Mouse (Mus musculus) neural tube, embryonic 14.5 days (tissue): ENCODE measurements around the gene Col5a1. TPM values are rescaled to one million over a fixed set of nuclear protein-coding genes. Genes with fewer than 3 reads are reported as not detected.
A peak's percentile ranks its signal among the peaks of the same experiment; 100 is the strongest.

Experiments
- ATAC-seq: fragments of 200-750 bp; cut with Nextera tagmentation; 2 replicates; pipeline ENCODE4 v1.8.0; 2017; ENCODE audit warnings: low read depth, mild to moderate bottlenecking, moderate TSS enrichment, moderate library complexity
- H3K27ac ChIP-seq: fragments of 300-500 bp; sonication (generic); 2 replicates; pipeline ENCODE4 v1.5.1; 2014; ENCODE audit warnings: low read depth, mild to moderate bottlenecking, control low read depth, low read length, moderate library complexity, mixed read lengths
- H3K27me3 ChIP-seq: fragments of 300-500 bp; sonication (generic); 2 replicates; pipeline ENCODE4 v1.6.1; 2014; ENCODE audit warnings: low read length; ENCODE audit not compliant: control insufficient read depth, insufficient read depth
- H3K36me3 ChIP-seq: fragments of 300-500 bp; sonication (generic); 2 replicates; pipeline ENCODE4 v1.6.1; 2014; ENCODE audit warnings: low read length, mixed read lengths; ENCODE audit not compliant: control insufficient read depth, insufficient read depth
- H3K4me1 ChIP-seq: fragments of 300-500 bp; sonication (generic); 2 replicates; pipeline ENCODE4 v1.6.1; 2014; ENCODE audit warnings: low read length; ENCODE audit not compliant: control insufficient read depth, insufficient read depth
- H3K4me2 ChIP-seq: fragments of 300-500 bp; sonication (generic); 2 replicates; pipeline ENCODE4 v1.6.1; 2014; ENCODE audit warnings: mild to moderate bottlenecking, low read depth, low read length, control low read depth
- H3K4me3 ChIP-seq: fragments of 300-500 bp; sonication (generic); 2 replicates; pipeline ENCODE4 v1.5.1; 2014; ENCODE audit warnings: low read depth, low read length, control low read depth, mixed read lengths
- H3K9ac ChIP-seq: fragments of 300-500 bp; sonication (generic); replicated peaks from 2 replicates; pipeline ENCODE4 v1.6.1; 2014; ENCODE audit warnings: low read depth, mild to moderate bottlenecking, control low read depth, low read length, mixed read lengths
- H3K9me3 ChIP-seq: fragments of 300-500 bp; sonication (generic); 2 replicates; pipeline ENCODE4 v1.6.1; 2016; ENCODE audit warnings: low read length; ENCODE audit not compliant: control insufficient read depth
- WGBS: fragments of 180-500 bp; shearing (Covaris S2); extraction: QIAGEN DNeasy Blood & Tissue Kit; methylation state at CpG from one replicate; pipeline ENCODE4 v1.1.7; 2014; 5-methylcytosine and 5-hydroxymethylcytosine counted together
- polyA plus RNA-seq: library from polyadenylated mRNA; unstranded; fragments of >200 nt; fragmentation: Nextera tagmentation; extraction: Ambion mirVana; gene quantifications from 2 replicates; pipeline ENCODE4 v1.2.1, GENCODE M21; 2014

Col5a1 gene
- polyA plus RNA-seq, 1 experiment from 2014 or later, result 3.6 TPM

DNA sequence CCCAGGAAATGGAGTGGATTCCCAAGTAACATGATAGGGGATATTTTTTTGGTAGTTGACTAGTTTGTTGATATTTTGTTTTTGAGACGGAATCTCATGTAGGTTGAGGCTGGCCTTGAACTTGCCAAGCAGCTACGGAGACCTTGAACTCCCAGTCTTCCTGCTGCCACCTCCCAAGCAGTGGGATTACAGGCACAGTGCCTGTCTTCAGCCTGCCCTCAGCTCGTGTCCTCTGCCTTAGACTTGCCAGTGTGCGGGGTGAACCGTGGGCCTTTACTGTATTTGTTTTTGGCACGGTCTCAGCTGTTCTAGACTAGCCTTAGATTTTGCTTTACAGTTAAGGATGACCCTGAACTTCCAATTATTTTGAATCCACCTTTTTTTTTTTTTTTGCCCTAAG is 37.5 kb downstream of the Col5a1 start:
- Histone ChIP-seq H3K4me3 (no peak overlapping the region), H3K36me3 (no peaks in the 10 kb centered on the region), H3K9me3 (no peaks in the 10 kb centered on the region), H3K4me1 (no peaks in the 10 kb centered on the region), H3K9ac (no peak overlapping the region), H3K4me2 (no peak overlapping the region), H3K27ac (no peak overlapping the region), H3K27me3 (no peaks in the 10 kb centered on the region)
- no peak for ATAC-seq
- 91% methylated on average over 6 of the region's 6 CpGs for WGBS

DNA sequence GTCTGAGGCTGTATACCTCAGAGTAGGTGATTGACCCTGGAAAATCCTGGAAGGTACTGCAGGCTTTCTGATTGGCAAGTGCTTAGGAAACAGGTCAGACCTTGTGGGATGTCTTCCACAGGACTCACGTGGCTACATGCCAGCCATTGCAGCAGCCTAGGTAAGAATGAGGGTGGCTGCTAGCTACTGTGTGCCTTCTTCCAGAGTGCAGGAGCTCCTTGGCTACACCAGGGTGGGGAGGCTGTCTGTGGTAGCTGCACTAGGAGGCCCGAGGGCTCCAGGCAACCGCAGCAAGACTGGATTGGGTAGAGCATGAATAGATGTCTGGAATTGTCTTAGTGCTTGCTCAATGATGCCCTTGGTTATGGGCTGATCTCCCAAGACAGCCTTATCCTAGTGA is 38.2 kb downstream of the Col5a1 start:
- H3K4me1 ChIP-seq, result no peaks in the 10 kb centered on the region
- no peak overlapping the region for H3K4me3 ChIP-seq
- no peaks in the 10 kb centered on the region for H3K9me3 ChIP-seq
- no peaks in the 10 kb centered on the region for H3K36me3 ChIP-seq
- WGBS, result 88% methylated on average over 3 of the region's 3 CpGs
- no peaks in the 10 kb centered on the region for H3K27me3 ChIP-seq
- no peak for ATAC-seq
- no peak overlapping the region for H3K4me2 ChIP-seq
- no peak overlapping the region for H3K27ac ChIP-seq
- no peak overlapping the region for H3K9ac ChIP-seq

DNA sequence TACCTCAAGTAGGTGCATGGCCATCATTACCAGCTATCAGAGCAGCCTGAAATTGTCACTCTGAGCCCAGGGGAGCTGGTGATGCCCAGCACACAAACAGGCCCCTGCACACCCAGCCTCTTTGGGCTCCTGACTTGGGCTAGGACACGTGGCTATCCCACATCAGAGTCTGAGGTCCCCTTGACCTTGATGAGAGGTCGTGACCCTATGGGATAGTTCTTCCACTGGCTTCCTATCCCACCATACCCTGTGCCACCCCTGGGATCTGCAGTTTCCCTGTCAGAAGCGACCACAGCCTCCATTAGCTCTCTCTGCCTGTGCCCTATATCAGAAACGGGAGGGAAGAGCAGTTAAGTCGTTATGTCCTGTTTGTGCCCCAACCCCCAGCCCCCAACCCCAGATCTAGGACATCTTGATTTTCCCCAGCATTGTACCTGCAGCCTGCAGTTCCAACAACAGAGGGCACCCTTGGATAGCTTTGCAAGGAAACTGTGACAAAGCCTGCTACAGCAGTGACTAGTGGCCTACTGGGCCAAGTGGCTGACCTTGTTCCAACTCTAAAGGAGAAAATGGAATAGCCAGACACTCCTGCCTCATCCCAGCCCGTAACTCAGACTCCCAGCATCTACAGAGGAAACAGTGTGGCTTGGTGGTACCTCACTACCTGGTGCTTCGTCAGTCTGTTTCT is 40.4 kb downstream of the Col5a1 start:
- Histone ChIP-seq H3K4me2 (no peak overlapping the region), H3K27ac (no peak overlapping the region), H3K4me3 (no peak overlapping the region), H3K27me3 (no peaks in the 10 kb centered on the region), H3K36me3 (no peaks in the 10 kb centered on the region), H3K4me1 (no peaks in the 10 kb centered on the region), H3K9ac (no peak overlapping the region), H3K9me3 (no peaks in the 10 kb centered on the region)
- 46% methylated on average over 7 of the region's 7 CpGs for WGBS
- ATAC-seq, result peak; percentile 44; the same call in 1 of the 2 replicates

GRCm38 (mm10) chr2:27930471-27931015 is 44.3 kb downstream of the Col5a1 start:
- ATAC-seq, result no peak
- Histone ChIP-seq H3K9me3 (no peaks in the 10 kb centered on the region), H3K4me2 (no peak overlapping the region), H3K27ac (no peak overlapping the region), H3K4me1 (no peaks in the 10 kb centered on the region), H3K36me3 (no peaks in the 10 kb centered on the region), H3K9ac (no peak overlapping the region), H3K4me3 (no peak overlapping the region), H3K27me3 (no peaks in the 10 kb centered on the region)
- 93% methylated on average over 5 of the region's 5 CpGs for WGBS

DNA sequence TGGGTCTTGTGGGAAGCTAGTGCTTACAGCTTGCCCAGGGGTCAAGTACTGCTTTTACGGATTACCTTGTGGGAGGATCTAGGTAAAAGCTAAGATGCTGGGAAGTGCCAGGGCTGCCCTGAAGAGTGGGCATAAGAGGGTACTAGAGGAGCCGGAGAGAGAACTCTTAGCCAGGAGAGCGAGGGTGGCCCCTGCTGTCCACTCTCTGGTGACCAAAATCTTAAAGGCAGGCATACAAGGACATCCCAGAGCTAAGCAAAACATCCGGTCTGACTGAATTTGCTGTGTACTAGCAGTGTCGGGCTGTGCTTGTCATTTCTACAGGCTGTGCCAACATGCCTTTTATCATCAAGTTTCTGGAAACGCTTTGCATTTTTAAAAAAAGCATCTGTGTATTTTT is 44.9 kb downstream of the Col5a1 start:
- Histone ChIP-seq H3K4me1 (no peaks in the 10 kb centered on the region), H3K4me2 (no peak overlapping the region), H3K27me3 (no peaks in the 10 kb centered on the region), H3K27ac (no peak overlapping the region), H3K9me3 (no peaks in the 10 kb centered on the region), H3K9ac (no peak overlapping the region), H3K36me3 (no peaks in the 10 kb centered on the region), H3K4me3 (no peak overlapping the region)
- 89% methylated on average over 6 of the region's 6 CpGs for WGBS
- no peak for ATAC-seq

- no peak overlapping the region for H3K27ac ChIP-seq
- no peak overlapping the region for H3K9ac ChIP-seq
- H3K36me3 ChIP-seq, result no peaks in the 10 kb centered on the region
- no peak overlapping the region for H3K4me2 ChIP-seq
- no peak overlapping the region for H3K4me3 ChIP-seq
- no peak for ATAC-seq
- H3K4me1 ChIP-seq, result no peaks in the 10 kb centered on the region
- no peaks in the 10 kb centered on the region for H3K27me3 ChIP-seq
- 52% methylated on average over 3 of the region's 3 CpGs for WGBS
- H3K9me3 ChIP-seq, result no peaks in the 10 kb centered on the region
These were observed 45.7 kb downstream of the Col5a1 start for GRCm38 (mm10) chr2:27931971-27932370.

DNA sequence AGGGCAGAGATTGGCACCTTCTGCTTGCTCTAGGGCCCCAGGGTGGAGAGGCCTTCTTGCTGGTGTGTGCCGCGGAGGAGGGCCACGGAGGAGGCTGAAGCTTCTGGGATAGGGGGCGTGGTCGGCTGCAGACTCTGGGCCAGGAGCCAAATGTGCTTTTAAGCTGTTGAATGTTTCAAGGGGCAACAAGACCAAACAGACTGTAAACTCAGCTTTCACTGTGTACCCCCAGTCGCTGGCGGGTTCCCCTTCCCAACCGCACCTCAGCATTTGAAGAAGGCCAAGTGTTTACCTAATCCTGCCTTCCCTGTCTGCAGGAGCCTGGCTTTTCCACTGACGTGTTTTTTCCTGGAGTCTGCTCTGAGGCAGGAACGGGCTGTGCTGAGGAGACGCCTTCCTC is 48.0 kb downstream of the Col5a1 start:
- no peaks in the 10 kb centered on the region for H3K36me3 ChIP-seq
- ATAC-seq, result no peak
- 43% methylated on average over 11 of the region's 11 CpGs for WGBS
- H3K4me2 ChIP-seq, result no peak overlapping the region
- H3K9me3 ChIP-seq, result no peaks in the 10 kb centered on the region
- H3K27me3 ChIP-seq, result no peaks in the 10 kb centered on the region
- H3K4me1 ChIP-seq, result no peaks in the 10 kb centered on the region
- H3K4me3 ChIP-seq, result no peak overlapping the region
- H3K9ac ChIP-seq, result no peak overlapping the region
- H3K27ac ChIP-seq, result no peak overlapping the region

- no peak overlapping the region for H3K27ac ChIP-seq
- WGBS, result 88% methylated on average over 9 of the region's 9 CpGs
These were observed 48.6 kb downstream of the Col5a1 start for GRCm38 (mm10) chr2:27934831-27935230.

GRCm38 (mm10) chr2:27935441-27935840 is 49.2 kb downstream of the Col5a1 start:
- no peak overlapping the region for H3K9ac ChIP-seq
- no peaks in the 10 kb centered on the region for H3K4me1 ChIP-seq
- H3K9me3 ChIP-seq, result no peaks in the 10 kb centered on the region
- H3K4me2 ChIP-seq, result no peak overlapping the region
- H3K36me3 ChIP-seq, result no peaks in the 10 kb centered on the region
- no peak for ATAC-seq
- no peaks in the 10 kb centered on the region for H3K27me3 ChIP-seq
- 98% methylated on average over 2 of the region's 2 CpGs for WGBS
- no peak overlapping the region for H3K27ac ChIP-seq
- no peak overlapping the region for H3K4me3 ChIP-seq

More at GRCm38 (mm10) chr2:27934831-27935230, 48.6 kb downstream of the Col5a1 start:
- Histone ChIP-seq H3K36me3 (no peaks in the 10 kb centered on the region), H3K4me2 (no peak overlapping the region), H3K27me3 (no peaks in the 10 kb centered on the region), H3K9me3 (no peaks in the 10 kb centered on the region), H3K4me3 (no peak overlapping the region), H3K4me1 (no peaks in the 10 kb centered on the region), H3K9ac (no peak overlapping the region)
- no peak for ATAC-seq
